Mouse (Mus musculus): ENCODE measurements at regions not wholly inside any gene's neighbourhood (a gene's known extent, or its start where the extent isn't known, plus 50 kb on each side); places are given as distances from the start of the nearest gene placed in this dataset.
A peak's percentile ranks its signal among the peaks of the same experiment; 100 is the strongest.

DNA sequence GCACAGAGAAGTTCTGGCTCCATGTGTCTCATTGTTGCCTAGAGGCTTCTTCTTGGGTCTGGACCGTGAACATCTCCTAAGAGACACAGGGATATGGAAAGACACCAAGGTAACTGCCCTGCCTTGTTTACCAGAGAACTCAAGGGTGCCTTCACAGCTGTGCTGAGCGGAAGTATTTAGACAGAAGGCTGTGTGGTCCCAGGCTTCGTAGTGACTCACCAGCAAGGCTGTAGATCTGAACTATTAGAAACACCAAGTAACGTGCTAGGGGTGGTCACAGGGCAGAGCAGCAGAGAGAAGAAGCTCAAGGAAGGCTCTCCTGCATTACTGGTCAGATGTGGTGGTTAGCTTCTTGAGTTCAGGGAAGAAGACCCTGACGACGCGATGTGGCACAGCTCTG lies 51.6 kb upstream of the Lpp start:
- no peak for DNase-seq
- intact Hi-C loops (cut with DNase I; ENCODE audit: low total_unique reads) = no loop called here

DNA sequence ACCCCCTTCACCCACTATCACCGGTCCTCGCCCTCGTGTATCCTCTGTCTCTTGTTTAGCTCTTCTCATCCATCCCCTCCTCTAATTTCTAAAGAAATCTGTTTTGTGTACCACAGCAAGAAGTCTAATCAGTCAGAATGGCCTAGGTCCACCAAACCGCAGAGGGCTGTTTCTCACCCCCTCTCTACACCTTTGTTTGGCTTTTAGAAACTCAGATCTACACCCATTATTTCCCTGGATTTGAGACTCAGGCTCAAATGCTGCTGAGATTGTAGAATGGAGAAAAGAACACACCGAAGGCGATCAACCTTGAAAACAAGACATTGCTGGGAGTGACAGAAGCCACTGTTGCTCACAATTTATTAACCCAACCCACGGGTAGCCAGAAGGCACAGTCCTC lies 52.7 kb upstream of the Lpp start:
- intact Hi-C loops (cut with DNase I; ENCODE audit: low total_unique reads) = no loop called here
- DNase-seq = no peak

DNA sequence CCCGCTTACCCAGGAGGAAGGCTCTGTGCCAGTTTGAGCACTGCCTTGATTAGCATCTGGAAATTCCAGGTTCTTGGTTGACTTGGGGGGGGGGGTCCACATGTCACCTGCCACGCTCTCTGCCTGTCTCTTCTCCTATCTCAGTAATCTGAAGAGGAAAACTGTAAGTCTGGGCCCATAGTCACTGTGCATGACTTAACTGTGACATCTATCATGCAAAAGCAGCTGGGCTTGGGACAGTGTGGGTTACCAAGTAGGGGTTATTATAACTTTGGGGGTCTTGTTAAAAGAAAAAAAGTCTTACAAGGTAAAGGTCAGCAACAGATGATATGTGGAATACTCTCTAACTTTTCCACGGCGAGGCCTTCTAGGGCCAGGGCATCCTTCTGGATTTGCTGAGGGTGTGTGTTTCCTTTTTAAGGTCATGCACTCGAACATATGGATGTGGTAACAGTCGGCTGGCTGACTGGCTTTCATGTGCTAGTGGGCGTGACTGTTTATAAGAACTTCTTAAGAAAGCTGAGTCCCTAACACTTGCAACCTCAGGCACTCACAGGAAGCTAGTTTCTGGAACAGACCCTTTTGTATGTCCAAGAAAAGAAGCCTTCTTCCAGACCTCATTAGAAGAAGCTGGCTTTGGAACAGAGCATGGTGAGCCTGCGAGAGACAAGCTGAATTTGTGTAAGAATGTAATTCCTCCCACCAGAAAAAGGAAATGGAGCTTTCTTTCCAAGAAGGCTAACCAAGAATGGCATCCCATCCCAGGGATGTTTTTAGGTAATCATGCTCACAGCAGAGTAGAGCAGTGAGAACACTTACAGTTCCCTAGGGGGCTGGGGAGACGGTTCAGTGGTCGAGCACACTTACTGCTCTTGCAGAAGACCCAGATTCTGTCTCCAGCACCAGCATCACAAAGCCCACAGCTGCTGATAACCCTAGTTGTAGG lies 53.7 kb upstream of the Lpp start:
- intact Hi-C loops (cut with DNase I; ENCODE audit: low total_unique reads) = no loop called here
- DNase-seq = no peak

DNA sequence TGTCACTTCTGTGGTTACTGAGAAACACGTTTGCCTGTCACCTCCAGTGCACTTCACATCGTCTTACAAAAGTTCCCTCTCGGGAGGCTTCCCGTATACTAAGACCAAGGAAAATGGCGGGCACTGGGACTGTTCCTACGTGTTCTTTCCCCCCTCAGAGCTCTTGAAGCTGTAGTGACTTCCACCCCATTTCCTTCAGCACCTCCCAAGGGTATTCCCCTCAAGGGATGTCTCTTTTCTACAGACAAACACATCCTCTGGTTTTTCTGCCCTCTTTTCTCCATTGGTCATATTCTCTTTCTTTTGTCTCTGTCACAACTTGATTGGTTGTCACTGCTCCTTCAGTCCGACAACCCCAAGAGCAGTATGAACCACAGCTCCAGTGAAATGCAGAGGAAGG lies 54.9 kb upstream of the Lpp start:
- DNase-seq = no peak
- intact Hi-C loops (cut with DNase I; ENCODE audit: low total_unique reads) = no loop called here

DNA sequence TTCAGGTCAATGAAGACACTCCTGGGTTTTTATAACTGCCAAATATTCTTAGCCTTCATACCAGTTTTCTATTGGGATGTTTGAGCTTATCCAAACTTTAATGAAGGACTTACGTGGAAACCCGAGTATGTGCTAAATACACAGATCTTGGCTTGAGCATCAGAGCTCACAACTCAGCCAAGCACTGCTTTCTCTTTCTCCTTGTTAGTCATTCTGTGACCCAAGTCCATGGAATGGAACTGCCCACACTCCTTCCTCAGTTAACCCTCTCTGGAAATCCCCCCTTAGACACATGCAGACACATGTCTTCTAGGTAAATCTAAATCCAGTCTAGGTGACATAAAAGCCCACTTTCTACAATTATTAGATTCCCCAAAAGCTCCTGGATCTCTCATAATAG lies 58.9 kb upstream of the Lpp start:
- DNase-seq = no peak
- intact Hi-C loops (cut with DNase I; ENCODE audit: low total_unique reads) = no loop called here

DNA sequence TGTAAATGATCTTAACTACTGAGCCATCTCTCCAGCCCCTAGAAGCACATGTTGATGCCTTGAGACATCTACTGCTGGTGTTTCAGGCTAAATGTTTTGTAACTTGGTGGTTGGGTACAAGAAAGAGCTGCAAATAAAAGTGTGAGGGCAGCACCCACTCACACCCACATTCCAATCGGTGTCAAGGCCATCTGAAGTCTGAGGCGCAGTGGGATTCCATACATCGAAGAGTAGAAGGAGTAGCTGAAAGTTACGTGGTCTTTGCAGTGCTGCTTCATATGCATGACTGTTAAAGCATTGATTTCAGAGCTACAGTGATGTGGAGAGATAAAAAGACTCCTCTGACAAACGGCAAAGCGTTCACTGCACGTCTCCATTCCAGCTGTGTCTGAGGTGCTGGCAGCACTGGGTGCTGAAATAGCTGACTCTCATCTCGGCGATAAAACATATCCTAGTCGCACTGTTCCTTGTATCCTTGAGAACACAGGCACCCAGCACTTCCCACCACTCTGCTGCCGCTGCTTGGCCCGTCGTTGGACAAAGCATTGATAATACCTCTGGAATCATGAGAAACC lies 61.8 kb upstream of the Lpp start:
- intact Hi-C loops (cut with DNase I; ENCODE audit: low total_unique reads) = no loop called here
- DNase-seq = no peak

DNA sequence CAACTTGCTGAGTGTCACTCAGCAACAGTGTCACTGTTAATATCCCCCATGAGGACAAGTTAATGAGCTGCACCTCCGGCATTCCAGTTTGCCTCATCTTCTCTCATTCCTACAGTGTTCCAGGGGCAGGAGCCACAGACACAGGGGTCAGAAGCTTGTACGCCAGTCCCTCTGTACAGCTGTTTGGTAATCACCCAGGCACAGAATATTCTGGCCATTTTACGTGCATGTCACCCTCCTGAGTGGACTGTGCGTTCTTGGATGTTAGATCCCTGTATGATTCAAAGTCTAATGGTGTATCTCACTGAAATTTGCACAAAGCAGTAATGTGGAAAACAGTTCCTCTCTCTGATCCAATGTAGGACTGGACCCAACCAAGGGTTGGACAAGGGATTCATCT lies 66.7 kb upstream of the Lpp start:
- intact Hi-C loops (cut with DNase I; ENCODE audit: low total_unique reads) = no loop called here
- DNase-seq = no peak

DNA sequence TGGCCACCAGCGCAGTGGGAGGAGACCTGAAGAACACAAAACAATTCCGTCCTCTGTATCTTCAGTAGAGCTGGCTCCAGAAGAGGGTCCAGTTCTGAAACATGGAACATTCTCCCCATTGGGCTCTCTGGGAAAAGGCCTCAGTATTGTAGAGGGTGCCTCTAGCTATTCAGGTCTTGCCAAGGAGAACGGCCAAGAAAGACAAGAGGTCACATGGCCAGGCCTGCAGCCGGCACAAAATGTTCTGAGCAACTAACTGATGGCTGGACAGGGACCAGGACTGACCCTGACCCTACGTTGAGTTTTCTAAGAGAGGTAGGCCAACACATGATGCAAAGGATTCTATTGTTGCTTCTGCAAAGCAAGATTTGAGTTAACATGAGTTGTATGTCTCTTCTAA lies 67.3 kb upstream of the Lpp start:
- peak; percentile 33 for DNase-seq
- intact Hi-C loops (cut with DNase I; ENCODE audit: low total_unique reads) = no loop called here

DNA sequence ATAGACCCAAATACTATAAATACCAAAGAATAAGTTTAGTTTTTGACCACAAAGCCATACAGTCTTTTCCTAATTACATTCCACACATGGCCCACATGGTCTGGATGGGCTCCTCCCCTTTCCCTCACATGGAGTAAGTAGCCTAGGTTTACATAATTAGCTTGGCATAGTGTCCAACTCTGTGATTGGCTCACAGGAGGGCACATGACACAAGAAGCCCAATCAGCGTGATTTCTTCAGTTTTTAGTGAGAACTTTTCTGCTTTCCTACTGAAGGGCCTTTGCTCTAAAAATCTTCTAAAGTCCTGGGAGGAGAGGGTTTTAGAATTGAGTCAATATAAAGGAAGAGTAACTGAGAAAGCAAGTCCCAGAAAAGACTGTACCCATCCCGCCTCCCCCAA lies 68.4 kb upstream of the Lpp start:
- intact Hi-C loops (cut with DNase I; ENCODE audit: low total_unique reads) = no loop called here
- DNase-seq = no peak

DNA sequence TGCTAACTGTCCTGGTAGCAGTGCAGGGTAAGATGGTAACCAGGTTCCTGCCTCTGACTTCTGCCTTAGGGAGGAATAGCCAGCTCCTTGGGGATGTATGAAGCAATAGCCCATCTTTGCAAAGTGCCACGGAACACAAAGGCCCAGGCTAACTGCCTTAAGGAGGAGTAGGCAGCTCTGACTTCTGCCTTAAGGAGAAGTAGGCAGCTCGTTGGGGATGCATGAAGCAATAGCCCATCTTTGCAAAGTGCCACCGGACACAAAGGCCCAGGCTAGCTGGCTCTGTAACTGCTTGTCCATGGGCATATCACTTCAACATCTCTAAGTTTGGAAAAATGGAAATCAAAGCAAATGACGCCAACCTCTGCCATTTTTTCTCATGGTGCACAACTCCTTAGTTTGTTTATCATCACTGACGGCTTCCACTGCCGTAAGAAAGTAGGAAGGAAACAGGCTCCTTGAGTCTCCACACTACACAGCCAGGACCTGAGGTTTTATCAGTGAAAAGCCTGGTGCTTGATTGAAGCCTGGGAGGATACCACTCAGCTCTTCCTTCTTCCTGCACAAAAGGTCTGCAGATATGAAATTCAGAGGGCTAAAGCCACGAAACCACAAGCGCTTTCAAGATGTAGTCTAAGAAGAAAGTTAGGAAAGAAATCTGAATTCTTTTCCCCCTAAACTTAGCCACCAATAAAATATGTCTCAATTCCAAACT lies 74.4 kb upstream of the Lpp start:
- intact Hi-C loops (cut with DNase I; ENCODE audit: low total_unique reads) = no loop called here
- DNase-seq = no peak

DNA sequence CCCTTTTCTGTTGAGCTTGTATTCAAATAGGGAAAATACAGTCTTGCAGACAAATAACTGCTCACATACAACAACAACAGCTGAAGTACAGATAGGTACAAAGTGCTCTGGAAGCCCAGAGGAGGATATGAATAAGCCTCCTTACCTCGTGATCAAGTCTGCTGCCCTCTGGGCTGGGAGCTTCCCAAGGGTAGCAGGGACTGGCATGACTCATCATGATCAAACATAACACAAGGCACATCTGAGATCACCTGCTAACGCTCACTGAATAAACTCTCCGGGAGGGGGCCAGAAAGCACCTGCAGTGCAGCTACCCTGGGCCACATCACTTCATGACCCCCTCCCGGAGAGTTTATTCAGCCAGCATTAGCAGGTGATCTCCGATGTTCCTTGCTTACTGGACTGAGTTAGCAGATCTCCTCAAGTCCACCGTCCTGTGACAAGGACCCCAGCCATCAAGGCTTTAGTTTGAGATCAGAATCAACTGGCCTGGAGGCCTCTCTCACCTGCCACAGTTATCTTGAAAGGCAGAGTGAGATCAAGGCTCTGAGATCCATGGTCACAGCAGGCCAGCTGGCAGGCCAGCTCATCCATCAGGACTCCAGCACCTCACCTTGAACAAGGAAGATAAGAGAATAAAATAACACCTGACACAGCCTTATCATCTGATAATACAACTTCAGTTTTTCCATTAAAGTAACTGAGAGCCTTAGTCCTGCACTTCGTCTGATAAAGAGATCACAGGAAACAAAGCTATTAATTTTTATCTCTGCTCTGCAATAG lies 79.6 kb upstream of the Lpp start:
- DNase-seq = no peak
- intact Hi-C loops (cut with DNase I; ENCODE audit: low total_unique reads) = no loop called here

DNA sequence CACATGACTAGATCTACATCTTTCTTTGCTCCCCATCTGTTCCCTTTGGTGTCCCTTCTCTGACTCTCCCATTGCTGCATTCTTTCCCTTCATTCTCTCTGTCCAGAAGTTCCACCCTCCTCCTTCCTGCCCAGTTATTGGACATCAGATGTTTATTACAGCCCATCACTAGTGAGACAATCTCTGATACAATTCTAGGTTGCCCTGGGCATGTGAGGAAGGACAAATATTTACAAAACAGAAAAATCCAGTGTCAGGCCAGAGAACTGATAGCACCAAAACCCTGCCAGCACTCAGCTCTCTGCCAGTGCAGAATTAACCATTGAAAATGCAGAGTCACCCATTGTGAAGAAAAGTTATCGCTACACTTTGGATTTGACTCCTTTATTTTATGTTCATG lies 87.9 kb upstream of the Lpp start:
- intact Hi-C loops (cut with DNase I; ENCODE audit: low total_unique reads) = no loop called here
- DNase-seq = no peak

DNA sequence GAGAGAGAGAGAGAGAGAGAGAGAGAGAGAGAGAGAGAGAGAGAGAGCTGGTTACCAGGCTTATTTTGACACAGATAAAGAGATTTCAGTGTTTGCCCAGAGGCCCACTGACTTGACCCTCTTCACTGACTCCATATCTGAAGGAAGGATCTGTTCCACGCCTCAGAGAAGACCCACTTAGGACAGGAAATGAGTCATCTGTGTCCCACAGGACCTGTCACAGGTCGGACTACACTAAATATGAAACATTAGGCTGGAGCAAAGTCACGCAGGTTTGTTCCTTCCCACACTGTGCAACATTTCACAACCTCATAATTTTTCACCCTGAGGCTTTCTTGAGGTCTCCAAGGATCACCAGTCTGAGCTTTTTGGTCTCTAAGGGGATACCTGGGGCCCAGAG lies 96.5 kb upstream of the Lpp start:
- no peak for DNase-seq
- intact Hi-C loops (cut with DNase I; ENCODE audit: low total_unique reads) = no loop called here

DNA sequence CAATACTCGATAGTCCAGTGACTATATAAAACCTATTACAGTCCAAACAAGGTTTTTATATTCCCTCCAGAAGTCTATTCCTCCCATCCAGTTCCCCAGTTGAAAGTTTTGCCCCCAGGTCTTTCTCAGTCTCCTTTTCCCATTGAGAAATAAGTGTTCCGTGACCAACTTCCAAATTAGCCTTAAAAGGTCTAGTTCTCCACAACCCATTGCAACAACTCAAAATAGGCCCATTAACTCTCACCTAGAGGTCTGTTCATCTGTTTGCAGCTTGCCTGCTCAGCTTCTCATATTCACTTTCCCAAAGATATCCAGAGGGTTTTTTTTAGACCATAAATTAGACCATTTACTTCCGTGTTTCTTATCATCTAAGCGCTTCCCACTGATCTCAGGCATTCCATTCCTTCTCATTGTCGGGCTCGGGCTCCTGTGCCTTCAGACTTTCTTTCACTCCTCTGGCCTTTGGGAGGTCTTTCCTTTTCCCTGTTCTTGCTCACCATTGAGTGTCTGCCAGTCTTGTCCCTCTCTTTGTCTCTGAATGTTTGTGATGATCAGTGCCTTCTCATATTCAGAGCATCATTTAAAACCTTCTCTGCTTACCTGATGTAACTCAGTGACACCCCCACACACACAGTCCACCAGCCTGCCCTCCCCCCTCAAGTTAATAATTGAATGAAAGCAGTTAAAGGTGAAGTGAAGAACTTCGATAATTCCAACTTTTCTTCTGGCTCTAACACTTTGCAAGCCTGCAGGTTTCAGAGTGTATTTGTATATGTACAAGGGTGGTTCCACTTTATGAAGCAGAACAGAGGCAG lies 97.5 kb upstream of the Lpp start:
- intact Hi-C loops (cut with DNase I; ENCODE audit: low total_unique reads) = no loop called here
- DNase-seq = no peak

DNA sequence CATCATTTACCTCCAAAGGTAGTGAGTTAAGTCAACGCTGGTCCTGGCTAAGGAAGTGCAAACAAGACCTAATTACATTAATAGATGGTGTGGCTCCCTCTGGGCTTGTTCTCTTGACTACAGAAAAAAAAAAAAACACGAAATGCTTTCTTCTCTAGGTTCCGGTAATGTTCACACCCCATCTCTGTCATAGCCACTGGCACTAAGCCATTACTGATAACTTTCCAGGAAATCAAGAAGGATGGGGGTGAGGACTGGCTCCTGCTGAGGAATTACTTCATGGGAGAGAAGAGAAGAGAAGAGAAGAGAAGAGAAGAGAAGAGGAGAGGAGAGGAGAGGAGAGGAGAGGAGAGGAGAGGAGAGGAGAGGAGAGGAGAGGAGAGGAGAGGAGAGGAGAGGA lies 109.1 kb upstream of the Lpp start:
- intact Hi-C loops (cut with DNase I; ENCODE audit: low total_unique reads) = no loop called here
- DNase-seq = no peak

DNA sequence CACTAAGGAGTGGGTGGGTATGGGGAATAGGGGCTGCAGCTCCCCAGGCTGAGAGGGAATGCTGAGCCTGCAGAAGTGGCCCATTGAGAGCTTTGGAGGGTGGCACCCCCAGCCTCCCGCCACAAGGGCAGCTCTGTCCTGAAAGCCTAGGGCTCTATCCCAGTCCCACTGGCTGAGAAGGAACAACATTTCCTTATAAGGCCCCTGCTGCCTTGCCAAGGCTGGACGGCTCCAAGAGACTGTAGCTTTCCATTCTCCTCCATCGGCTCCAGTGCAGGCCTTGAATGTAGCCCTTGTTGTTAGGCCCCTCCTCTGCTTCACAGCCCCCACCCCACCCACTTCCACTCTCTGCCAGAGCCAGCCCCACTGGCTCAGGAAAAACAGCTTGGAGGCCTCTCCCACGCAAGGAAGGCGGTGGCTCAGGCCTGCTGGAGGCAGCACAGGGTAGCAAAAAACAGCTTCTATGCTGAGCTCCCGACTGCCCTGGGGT lies 111.1 kb upstream of the Lpp start:
- intact Hi-C loops (cut with DNase I; ENCODE audit: low total_unique reads) = no loop called here
- DNase-seq = peak; percentile 91

DNA sequence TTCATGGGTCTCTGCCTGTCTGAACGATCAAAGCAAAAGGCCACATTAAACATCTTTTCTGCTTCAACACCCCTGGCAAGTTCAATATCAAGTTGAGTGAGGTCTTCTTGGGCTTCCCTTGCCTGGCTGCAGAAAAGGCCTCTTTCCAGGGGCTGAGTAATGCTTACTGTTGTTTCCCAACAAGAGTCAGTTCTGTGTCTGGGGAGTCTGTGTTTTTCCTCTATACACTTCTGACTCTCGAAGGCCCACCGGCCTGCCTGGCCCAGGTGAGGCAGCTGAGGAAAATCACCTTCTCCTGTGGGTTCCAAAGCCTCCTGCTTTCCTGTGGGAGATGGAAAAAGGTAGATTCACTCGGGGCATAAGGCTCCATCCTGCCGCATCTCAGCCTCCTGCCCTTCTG lies 111.7 kb upstream of the Lpp start:
- intact Hi-C loops (cut with DNase I; ENCODE audit: low total_unique reads) = no loop called here
- DNase-seq = peak; percentile 12

DNA sequence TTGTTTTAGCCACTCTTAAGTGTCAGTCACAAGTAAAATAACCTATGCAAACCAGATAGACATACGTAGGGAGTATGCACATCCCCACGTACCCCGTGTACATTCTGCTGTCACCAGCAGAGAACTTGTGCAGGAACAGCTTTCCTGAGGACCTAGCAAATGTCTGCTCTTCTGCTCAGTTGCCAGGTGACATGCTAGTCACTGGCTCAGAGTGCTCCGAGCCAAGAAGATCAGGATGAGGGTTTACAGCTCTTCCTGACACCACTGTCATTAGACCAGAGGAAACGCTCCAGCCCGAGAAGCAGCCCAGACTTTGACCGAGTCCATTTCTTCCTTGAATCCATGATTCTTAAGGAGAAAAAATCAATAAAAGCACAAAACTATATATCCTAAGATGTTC lies 115.5 kb upstream of the Lpp start:
- intact Hi-C loops (cut with DNase I; ENCODE audit: low total_unique reads) = no loop called here
- DNase-seq = no peak

DNA sequence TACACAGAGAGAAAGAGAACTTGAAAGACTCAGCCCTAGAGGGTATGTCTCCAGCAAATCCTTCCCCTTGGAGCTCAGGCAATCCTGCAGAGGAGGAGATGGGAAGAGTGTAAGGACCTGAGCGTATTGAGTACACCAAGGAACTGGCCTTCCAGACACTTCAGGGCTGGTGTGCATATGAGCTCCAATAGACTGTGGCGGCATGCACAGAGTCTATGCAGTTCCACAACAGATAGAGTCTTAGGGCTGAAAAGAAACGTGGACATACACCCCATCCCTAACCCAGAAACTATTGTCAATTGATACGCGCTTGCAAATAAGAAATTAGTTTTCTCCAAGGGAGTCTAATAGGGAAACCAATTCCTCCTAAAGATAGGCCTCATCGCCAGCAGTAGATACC lies 130.6 kb upstream of the Lpp start:
- intact Hi-C loops (cut with DNase I; ENCODE audit: low total_unique reads) = no loop called here
- DNase-seq = no peak

All from gastrocnemius, postnatal 14 days (tissue).